Mouse (Mus musculus) left cerebral cortex, adult 2 months (tissue): Measurements from ENCODE around the gene Igsf11. TPM values are rescaled to one million over a fixed set of nuclear protein-coding genes. Genes with fewer than 3 reads are reported as not detected.

Experiments
- DNase-seq, 2 experiments: peaks; one replicate each; pipeline ENCODE4 v3.0.0; 2021 to 2022; ENCODE audit warnings: low spot score in 2 of 2, mixed read lengths in 1 of 2; ENCODE audit errors: extremely low spot score in 1 of 2
- H3K27ac ChIP-seq: fragments of 200-600 bp; 2 replicates; pipeline ENCODE4 v1.8.1; 2022
- H3K4me3 ChIP-seq: fragments of 200-600 bp; 2 replicates; pipeline ENCODE4 v1.8.1; 2022
- CTCF ChIP-seq: fragments of 200-600 bp; IDR thresholded peaks from 2 replicates; pipeline ENCODE4 v1.8.1; 2022; ENCODE audit warnings: antibody characterized with exemption, mild to moderate bottlenecking, moderate library complexity
- intact Hi-C: fragments of 180-260 bp; cut with DNase I; formaldehyde crosslinking; loops from one replicate; pipeline ENCODE4 v1.15.1; 2025
- total RNA-seq, 2 experiments: library from RNA; stranded (reverse); gene quantifications; 2 replicates each; pipeline ENCODE4 v1.2.3; 2021

The Igsf11 gene
- total RNA-seq, 2 experiments from 2014 or later = 37.7 to 49.5 TPM

DNA sequence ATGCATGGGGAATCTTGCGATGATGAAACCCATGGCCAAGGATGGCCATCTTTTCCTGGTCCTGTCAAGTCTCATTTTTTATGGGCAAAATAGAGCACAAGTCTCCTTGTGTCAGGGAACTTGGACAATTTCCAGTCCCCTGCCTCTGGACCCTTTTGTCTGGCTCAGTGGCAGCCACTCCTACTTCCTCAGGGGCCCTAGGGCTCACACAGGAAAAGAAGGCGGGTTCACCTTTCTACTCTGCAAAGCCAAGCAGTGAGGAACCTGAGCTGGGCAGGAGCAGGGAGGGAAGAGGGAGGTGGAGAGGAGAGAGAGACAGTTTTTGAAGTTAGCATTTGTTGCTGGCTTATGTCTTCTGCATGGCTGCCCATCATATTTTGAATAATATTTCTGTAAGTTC, 93.9 kb downstream of the Igsf11 start:
- H3K4me3 ChIP-seq = no peak overlapping the region
- H3K27ac ChIP-seq = no peak overlapping the region
- no peak for DNase-seq
- intact Hi-C loops = no loop called here
- no peak for TF ChIP-seq CTCF

DNA sequence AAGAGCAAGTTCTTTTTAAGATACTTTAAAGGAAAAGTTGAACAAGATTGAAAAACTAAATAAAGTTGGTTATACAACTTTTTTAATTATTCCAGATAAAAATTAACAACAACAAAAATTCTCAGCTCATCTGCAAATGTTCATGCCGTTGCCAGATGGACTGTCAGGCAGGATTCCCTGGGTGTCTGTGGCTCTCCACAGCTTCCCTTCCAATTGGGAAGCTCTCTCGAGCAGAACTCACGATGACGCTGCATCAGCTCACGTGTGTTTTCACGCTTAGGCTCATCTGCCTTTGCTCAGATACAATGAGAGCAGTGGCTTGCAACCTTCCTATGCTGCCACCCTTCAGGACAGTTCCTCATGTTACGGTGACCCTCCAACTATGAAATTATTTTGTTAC, 101.2 kb downstream of the Igsf11 start:
- no peak for DNase-seq
- intact Hi-C loops = no loop called here
- H3K4me3 ChIP-seq = no peak overlapping the region
- H3K27ac ChIP-seq = no peak overlapping the region
- no peak for TF ChIP-seq CTCF

GRCm38 (mm10) chr16:38998496-38999258, 106.2 kb downstream of the Igsf11 start:
- no peak for TF ChIP-seq CTCF
- no peak for DNase-seq
- Histone ChIP-seq H3K27ac (no peak overlapping the region), H3K4me3 (no peak overlapping the region)
- intact Hi-C loops = no loop called here

DNA sequence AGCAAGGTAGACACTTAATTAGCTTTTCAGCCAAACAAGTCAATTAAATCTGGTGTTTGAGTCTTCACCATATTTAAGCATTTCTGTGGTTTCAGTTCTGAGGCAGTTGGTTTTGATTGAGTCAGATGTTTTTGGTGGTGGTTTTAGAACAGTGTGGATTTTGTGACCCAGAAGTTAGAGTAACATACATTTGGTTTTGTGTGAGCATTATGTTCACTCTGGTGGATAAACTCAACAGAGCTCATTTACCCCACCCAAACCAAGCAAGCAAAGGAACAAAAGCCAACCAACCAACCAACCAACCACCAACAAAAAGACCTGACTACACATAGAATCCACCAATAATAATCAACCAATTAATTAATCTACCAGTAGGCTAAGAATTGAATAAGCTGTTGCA, 106.8 kb downstream of the Igsf11 start:
- DNase-seq = no peak

DNA sequence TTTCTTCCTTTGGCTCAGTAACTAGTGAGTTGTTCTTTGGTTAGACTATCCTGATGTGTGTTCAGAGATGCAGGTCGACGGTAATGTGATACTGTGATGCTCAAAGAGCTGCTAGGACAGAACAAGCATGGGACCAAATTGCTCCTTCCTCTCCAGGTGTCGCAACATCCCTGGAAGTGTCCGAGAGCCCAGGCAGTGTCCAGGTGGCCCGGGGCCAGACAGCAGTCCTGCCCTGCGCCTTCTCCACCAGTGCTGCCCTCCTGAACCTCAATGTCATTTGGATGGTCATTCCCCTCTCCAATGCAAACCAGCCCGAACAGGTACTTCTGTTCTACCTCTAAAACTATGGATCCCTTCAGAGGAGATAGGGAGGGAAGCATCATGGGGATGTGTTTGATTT, 114.5 kb downstream of the Igsf11 start:
- intact Hi-C loops = no loop called here
- H3K27ac ChIP-seq = no peak overlapping the region
- no peak overlapping the region for H3K4me3 ChIP-seq
- TF ChIP-seq CTCF = no peak
- no peak for DNase-seq

More for the DNA sequence above, 106.8 kb downstream of the Igsf11 start:
- no peak overlapping the region for H3K4me3 ChIP-seq
- TF ChIP-seq CTCF = no peak
- intact Hi-C loops = no loop called here
- H3K27ac ChIP-seq = no peak overlapping the region

GRCm38 (mm10) chr16:39019449-39019848, 127.0 kb downstream of the Igsf11 start:
- Histone ChIP-seq H3K27ac (no peak overlapping the region), H3K4me3 (no peak overlapping the region)
- no peak for DNase-seq
- intact Hi-C loops = no loop called here
- TF ChIP-seq CTCF = no peak

DNA sequence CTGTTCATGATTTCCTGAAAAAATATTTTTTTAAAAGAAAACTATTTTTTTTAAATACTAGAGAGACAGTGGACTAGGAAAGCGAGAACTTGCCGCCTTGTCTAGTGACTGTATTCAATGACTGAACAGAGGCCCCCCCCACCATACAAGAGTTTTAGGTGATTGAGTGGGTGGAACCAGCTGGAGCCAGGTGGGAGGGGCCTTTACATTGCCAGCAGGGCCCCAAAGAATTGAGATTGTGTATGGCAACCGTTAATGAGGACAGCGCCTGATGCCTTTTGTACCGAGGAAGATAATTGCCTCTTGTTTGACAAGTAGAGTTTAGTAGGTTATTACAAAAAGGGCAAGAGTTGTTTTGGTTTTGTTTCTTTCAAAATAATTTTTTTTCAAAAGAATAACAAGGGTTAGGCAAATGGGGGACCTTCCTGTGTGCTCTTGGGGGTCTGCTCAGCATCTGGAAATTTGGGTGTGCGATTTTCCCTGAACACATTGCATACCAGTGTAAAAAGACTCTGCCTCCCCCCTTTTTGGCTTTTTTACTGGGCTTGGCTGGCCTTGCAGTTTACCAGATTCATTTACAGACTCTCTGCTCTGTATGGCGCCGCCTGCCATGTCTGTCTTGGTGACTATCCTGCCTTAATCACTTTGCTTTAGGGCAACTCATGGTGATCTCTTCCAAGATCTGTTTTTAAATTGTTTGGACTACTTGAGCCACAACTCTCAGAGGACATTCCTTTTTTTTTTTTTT, 133.7 kb downstream of the Igsf11 start:
- Histone ChIP-seq H3K27ac (no peak overlapping the region), H3K4me3 (no peak overlapping the region)
- DNase-seq = no peak
- intact Hi-C loops = no loop called here
- TF ChIP-seq CTCF = no peak

DNA sequence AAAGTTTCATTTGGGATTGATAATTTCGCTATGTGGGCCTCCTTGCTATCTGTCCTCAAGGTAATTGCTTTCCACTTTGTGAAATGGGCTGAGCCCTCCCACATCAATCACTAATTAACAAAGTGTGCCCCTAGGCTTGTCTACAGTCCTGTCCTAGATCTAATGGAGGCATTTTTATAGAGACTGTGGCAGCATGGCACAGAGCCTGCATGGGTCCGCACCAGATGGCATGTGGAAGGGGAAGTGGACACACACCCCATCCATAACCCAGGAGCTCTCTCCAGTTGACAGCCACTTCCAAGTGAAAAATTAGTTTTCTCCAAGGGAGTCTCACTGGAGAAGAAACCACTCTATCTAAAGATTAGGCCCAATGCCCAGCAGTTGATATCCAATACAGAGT, 138.9 kb downstream of the Igsf11 start:
- no peak for DNase-seq
- TF ChIP-seq CTCF = no peak
- H3K27ac ChIP-seq = no peak overlapping the region
- no peak overlapping the region for H3K4me3 ChIP-seq
- intact Hi-C loops = no loop called here

DNA sequence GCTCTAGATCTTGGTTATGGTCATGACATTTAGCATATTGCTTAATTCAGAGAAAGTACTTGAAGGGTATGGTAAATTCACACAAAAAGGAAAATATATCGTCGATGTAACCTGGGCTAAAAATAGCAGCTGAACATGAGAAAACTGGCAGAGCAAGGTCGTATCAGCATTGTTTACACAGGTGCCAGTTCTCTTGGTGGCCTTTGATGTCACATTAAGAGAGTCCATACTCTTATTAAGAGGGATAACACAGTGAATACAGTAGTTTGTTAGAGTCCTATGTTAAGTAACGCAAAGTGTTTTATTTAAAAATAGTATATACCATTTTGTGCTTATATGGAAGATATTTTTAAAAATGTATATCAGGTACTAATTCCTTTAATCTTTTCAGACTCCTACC, 144.8 kb downstream of the Igsf11 start:
- intact Hi-C loops = no loop called here
- Histone ChIP-seq H3K27ac (no peak overlapping the region), H3K4me3 (no peak overlapping the region)
- TF ChIP-seq CTCF = no peak
- no peak for DNase-seq

DNA sequence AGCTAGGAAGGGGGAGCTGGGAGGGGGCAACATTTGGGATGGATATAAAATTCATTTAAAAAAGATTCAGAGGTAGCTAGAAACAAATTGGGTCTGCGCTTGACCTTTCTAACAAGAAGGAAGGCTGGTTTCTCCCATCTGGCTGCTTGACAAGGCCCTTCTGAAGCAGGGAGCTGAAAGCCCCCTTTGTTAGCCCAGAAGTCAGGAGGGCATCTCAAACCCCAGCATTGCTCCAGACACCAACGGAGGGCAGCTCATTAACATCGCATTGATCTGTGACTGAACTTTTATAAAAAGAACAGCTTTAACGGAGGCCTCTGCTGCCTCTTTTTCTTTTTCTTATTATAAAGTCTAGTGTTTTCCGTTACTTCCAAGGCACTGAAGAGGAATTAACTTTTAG, 151.9 kb downstream of the Igsf11 start:
- no peak overlapping the region for H3K4me3 ChIP-seq
- TF ChIP-seq CTCF = no peak
- intact Hi-C loops = no loop called here
- DNase-seq = no peak
- H3K27ac ChIP-seq = no peak overlapping the region

DNA sequence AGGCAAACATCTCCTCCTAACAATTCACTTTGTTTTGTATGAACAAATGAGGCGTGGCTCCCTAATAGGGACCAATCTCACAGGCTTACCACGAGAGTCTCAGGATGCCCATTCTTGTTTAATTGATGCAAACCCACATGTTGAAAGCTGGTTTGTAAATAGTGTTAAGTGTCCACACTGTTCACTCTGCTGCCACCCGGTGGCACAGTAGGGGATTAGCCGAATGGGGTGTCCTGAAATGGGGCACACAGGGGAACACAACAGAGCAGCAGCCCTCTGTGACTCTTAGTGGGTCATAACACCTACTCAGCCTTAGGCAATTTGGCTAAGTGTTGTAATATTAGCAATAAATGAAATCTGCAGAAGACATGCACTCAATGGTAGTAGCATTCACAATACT, 156.4 kb downstream of the Igsf11 start:
- intact Hi-C loops = loop anchor here (1.0 to 5.0 kb wide), 3 partner anchors 87 to 191 kb away; no protein-coding TSS in a partner anchor
- no peak overlapping the region for H3K4me3 ChIP-seq

DNA sequence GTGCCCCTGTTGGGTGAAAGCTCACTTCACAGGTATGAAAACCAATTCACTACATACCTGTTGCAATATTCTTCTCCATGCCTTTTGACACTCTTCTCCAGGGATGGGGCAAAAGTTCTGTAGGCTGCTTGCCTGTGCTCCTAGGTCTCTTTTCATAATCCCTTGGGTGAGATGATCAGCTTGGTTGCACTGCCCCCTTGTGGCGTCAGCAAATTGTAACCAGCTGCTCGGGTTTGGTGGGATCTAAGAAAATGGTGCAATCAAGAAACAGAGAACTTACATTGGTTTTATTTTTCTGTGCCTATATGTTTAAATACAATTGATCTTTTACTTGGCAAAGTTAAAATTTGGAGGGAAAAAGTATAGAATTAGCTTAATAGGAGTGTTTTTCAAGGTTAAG, 160.5 kb downstream of the Igsf11 start:
- H3K27ac ChIP-seq = no peak overlapping the region
- peak; percentile 78 to 84 for DNase-seq
- peak; percentile 84 for TF ChIP-seq CTCF
- intact Hi-C loops = loop anchor here (1.0 to 10.0 kb wide), 4 partner anchors 195 to 516 kb away; partner anchors contain the start of gene B4galt4
- H3K4me3 ChIP-seq = no peak overlapping the region

More for the DNA sequence above, 156.4 kb downstream of the Igsf11 start:
- no peak overlapping the region for H3K27ac ChIP-seq
- peak; percentile 89 for TF ChIP-seq CTCF
- DNase-seq = peak; percentile 64 to 65
